Mouse (Mus musculus): ENCODE measurements around the gene Rps19. TPM values are rescaled to one million over a fixed set of nuclear protein-coding genes. Genes with fewer than 3 reads are reported as not detected.
A peak's percentile ranks its signal among the peaks of the same experiment; 100 is the strongest.

Rps19 gene
- polyA plus RNA-seq, 1 experiment from 2014 or later = 1,165 TPM

DNA sequence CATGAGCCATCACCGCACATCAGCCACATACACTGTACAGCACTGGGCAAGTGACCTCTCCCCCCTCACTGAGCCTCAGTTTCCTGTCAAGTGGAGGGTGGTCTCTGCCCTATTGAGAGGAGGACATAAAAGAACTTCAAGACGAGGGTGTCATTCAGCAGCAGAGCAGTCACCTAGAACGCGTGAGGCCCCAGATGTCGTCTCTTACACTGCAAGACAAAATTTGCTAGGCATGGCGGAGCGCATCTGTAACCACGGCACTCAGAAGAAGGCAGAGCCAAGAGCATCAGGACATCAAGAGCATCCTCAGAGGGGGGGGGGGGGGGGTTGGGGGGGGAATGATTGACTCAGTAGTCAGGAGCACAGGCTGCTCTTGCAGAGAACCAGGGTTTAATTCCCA, 12.1 kb downstream of the Rps19 start:
- 69% methylated on average over 8 of the region's 8 CpGs for WGBS
- Histone ChIP-seq H3K4me2 (no peak overlapping the region), H3K4me1 (no peaks in the 10 kb centered on the region), H3K4me3 (replicated peaks) (no peak overlapping the region), H3K9me3 (replicated peaks) (no peaks in the 10 kb centered on the region), H3K27me3 (replicated peaks) (no peaks in the 10 kb centered on the region), H3K27ac (replicated peaks) (no peak overlapping the region), H3K9ac (replicated peaks) (no peak overlapping the region), H3K36me3 (no peaks in the 10 kb centered on the region)
- no peak for ATAC-seq (ENCODE audit: low FRiP score)

- H3K4me1 ChIP-seq = no peaks in the 10 kb centered on the region
- no peaks in the 10 kb centered on the region for H3K9me3 ChIP-seq (replicated peaks)
- no peak within 1 kb of the TSS for H3K27ac ChIP-seq (replicated peaks)
- H3K36me3 ChIP-seq = no peaks in the 10 kb centered on the region
- no peak for ATAC-seq (ENCODE audit: low FRiP score)
- no peaks in the 10 kb centered on the region for H3K27me3 ChIP-seq (replicated peaks)
- no peak within 1 kb of the TSS for H3K4me3 ChIP-seq (replicated peaks)
- WGBS = 80% methylated on average over 12 of the region's 12 CpGs
- no peak within 1 kb of the TSS for H3K4me2 ChIP-seq
- no peak within 1 kb of the TSS for H3K9ac ChIP-seq (replicated peaks)
Measured at GRCm38 (mm10) chr7:24897224-24897623, 13.1 kb downstream of the Rps19 start, which contains the start of gene Cd79a. TSS of gene Cd79a (plus strand) at chr7:24897381.

- no peaks in the 10 kb centered on the region for H3K36me3 ChIP-seq
- ATAC-seq (ENCODE audit: low FRiP score) = no peak
- no peak overlapping the region for H3K9ac ChIP-seq (replicated peaks)
- WGBS = 78% methylated on average over 5 of the region's 5 CpGs
- H3K4me3 ChIP-seq (replicated peaks) = no peak overlapping the region
- H3K27ac ChIP-seq (replicated peaks) = no peak overlapping the region
- no peaks in the 10 kb centered on the region for H3K9me3 ChIP-seq (replicated peaks)
- no peak overlapping the region for H3K4me2 ChIP-seq
- no peaks in the 10 kb centered on the region for H3K27me3 ChIP-seq (replicated peaks)
- H3K4me1 ChIP-seq = peaks cover 4% of the 10 kb centered on the region; the same call in 1 of the 2 replicates
Measured at GRCm38 (mm10) chr7:24897959-24898358, 13.8 kb downstream of the Rps19 start.

GRCm38 (mm10) chr7:24901114-24901513, 16.9 kb downstream of the Rps19 start:
- no peaks in the 10 kb centered on the region for H3K36me3 ChIP-seq
- H3K4me3 ChIP-seq (replicated peaks) = no peak overlapping the region
- no peak for ATAC-seq (ENCODE audit: low FRiP score)
- no peaks in the 10 kb centered on the region for H3K27me3 ChIP-seq (replicated peaks)
- no peak overlapping the region for H3K9ac ChIP-seq (replicated peaks)
- H3K4me1 ChIP-seq = peaks cover 29% of the 10 kb centered on the region
- 79% methylated on average over 6 of the region's 6 CpGs for WGBS
- no peaks in the 10 kb centered on the region for H3K9me3 ChIP-seq (replicated peaks)
- H3K27ac ChIP-seq (replicated peaks) = no peak overlapping the region
- H3K4me2 ChIP-seq = no peak overlapping the region

DNA sequence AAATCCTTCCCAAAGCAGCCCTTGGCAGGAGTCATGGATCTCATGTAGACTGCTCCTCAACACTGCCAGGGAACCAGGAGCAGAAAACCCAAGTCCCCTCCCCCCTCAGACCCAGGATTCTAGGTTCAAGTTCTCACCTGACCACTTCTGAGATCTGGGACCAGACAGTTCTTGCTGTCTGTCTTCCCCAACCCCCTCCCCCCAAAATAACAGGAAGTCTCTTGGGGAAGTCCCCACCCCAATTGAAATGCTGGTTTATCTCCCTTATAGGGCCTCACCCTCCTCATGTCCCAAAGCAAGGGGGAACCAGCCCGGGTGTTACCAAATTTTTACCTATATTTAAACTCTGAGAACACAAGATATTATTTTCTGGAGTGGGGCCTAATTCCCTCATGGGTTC, 17.7 kb downstream of the Rps19 start:
- 0 out of 2 replicates have a peak overlapping the region, but pooled peaks have one; percentile 69 for H3K27ac ChIP-seq (replicated peaks)
- H3K9ac ChIP-seq (replicated peaks) = no peak overlapping the region
- no peak overlapping the region for H3K4me3 ChIP-seq (replicated peaks)
- no peaks in the 10 kb centered on the region for H3K36me3 ChIP-seq
- no peaks in the 10 kb centered on the region for H3K27me3 ChIP-seq (replicated peaks)
- peaks cover 36% of the 10 kb centered on the region for H3K4me1 ChIP-seq
- 65% methylated on average over 1 of the region's 1 CpGs for WGBS
- no peaks in the 10 kb centered on the region for H3K9me3 ChIP-seq (replicated peaks)
- H3K4me2 ChIP-seq = no peak overlapping the region
- no peak for ATAC-seq (ENCODE audit: low FRiP score)

- peaks cover 40% of the 10 kb centered on the region for H3K4me1 ChIP-seq
- H3K27ac ChIP-seq (replicated peaks) = peak overlapping the region; percentile 69; the same call in 1 of the 2 replicates
- H3K36me3 ChIP-seq = no peaks in the 10 kb centered on the region
- H3K9ac ChIP-seq (replicated peaks) = peak overlapping the region; percentile 65; the same call in 1 of the 2 replicates
- H3K4me3 ChIP-seq (replicated peaks) = peak overlapping the region; percentile 61
- H3K4me2 ChIP-seq = peak overlapping the region; percentile 77
- 68% methylated on average over 2 of the region's 2 CpGs for WGBS
- no peaks in the 10 kb centered on the region for H3K9me3 ChIP-seq (replicated peaks)
- ATAC-seq (ENCODE audit: low FRiP score) = no peak
- H3K27me3 ChIP-seq (replicated peaks) = no peaks in the 10 kb centered on the region
Measured at GRCm38 (mm10) chr7:24902264-24902629, 18.1 kb downstream of the Rps19 start.

- Histone ChIP-seq H3K27ac (replicated peaks) (peak within 1 kb of the TSS; percentile 83), H3K4me2 (peak within 1 kb of the TSS; percentile 77), H3K9me3 (replicated peaks) (no peaks in the 10 kb centered on the region), H3K4me1 (peaks cover 45% of the 10 kb centered on the region), H3K27me3 (replicated peaks) (no peaks in the 10 kb centered on the region), H3K36me3 (no peaks in the 10 kb centered on the region), H3K4me3 (replicated peaks) (peak within 1 kb of the TSS; percentile 61), H3K9ac (replicated peaks) (peak within 1 kb of the TSS; percentile 70)
- WGBS = 8% methylated on average over 53 of the region's 68 CpGs
- no peak for ATAC-seq (ENCODE audit: low FRiP score)
Measured at GRCm38 (mm10) chr7:24902630-24903443, 18.7 kb downstream of the Rps19 start, which contains the start of gene Arhgef1. TSS of gene Arhgef1 (plus strand) at chr7:24902912.

- peaks cover 45% of the 10 kb centered on the region for H3K4me1 ChIP-seq
- no peak for ATAC-seq (ENCODE audit: low FRiP score)
- H3K27ac ChIP-seq (replicated peaks) = peak overlapping the region; percentile 83; the same call in 1 of the 2 replicates
- no peaks in the 10 kb centered on the region for H3K27me3 ChIP-seq (replicated peaks)
- H3K36me3 ChIP-seq = peaks cover 5% of the 10 kb centered on the region; the same call in 1 of the 2 replicates
- peak overlapping the region; percentile 70; the same call in 1 of the 2 replicates for H3K9ac ChIP-seq (replicated peaks)
- peak overlapping the region; percentile 77 for H3K4me2 ChIP-seq
- no peaks in the 10 kb centered on the region for H3K9me3 ChIP-seq (replicated peaks)
- 43% methylated on average over 10 of the region's 10 CpGs for WGBS
- peak overlapping the region; percentile 61 for H3K4me3 ChIP-seq (replicated peaks)
Measured at GRCm38 (mm10) chr7:24903444-24903825, 19.3 kb downstream of the Rps19 start.

DNA sequence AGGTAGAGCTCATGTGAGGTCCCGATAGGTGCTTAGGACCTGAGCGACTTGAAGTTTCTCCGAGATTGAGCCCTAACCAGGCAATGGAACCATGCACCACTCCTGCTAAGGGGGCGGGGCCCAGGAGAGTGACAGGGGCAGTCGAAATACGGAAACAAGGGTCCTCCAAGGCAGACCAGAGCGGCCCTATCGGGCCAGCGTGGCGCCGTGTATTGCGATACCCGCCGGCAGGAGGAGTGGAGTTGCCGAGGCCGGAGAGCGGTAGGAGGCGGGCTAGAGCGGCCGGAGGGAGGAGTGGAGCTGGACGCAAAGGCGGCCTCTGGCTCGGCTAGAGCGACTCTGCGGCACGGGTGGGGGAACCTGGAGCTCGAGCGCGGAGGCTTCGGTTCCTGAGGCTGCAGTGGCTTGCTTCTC, 19.9 kb downstream of the Rps19 start:
- Histone ChIP-seq H3K27ac (replicated peaks) (peak overlapping the region; percentile 83), H3K9ac (replicated peaks) (peak overlapping the region; percentile 70), H3K36me3 (peaks cover 11% of the 10 kb centered on the region; the same call in 1 of the 2 replicates), H3K4me2 (peak overlapping the region; percentile 77), H3K4me3 (replicated peaks) (peak overlapping the region; percentile 61), H3K9me3 (replicated peaks) (no peaks in the 10 kb centered on the region), H3K27me3 (replicated peaks) (no peaks in the 10 kb centered on the region), H3K4me1 (peaks cover 45% of the 10 kb centered on the region)
- 0% methylated on average over 30 of the region's 30 CpGs for WGBS
- peak; percentile 96 for ATAC-seq (ENCODE audit: low FRiP score)

GRCm38 (mm10) chr7:24904936-24905335, 20.8 kb downstream of the Rps19 start:
- Histone ChIP-seq H3K9ac (replicated peaks) (peak overlapping the region; percentile 70), H3K9me3 (replicated peaks) (no peaks in the 10 kb centered on the region), H3K4me2 (peak overlapping the region; percentile 77), H3K27me3 (replicated peaks) (no peaks in the 10 kb centered on the region), H3K27ac (replicated peaks) (peak overlapping the region; percentile 83), H3K36me3 (peaks cover 11% of the 10 kb centered on the region; the same call in 1 of the 2 replicates), H3K4me1 (peaks cover 45% of the 10 kb centered on the region), H3K4me3 (replicated peaks) (peak overlapping the region; percentile 61)
- 13% methylated on average over 3 of the region's 3 CpGs for WGBS
- ATAC-seq (ENCODE audit: low FRiP score) = peak; percentile 42

- Histone ChIP-seq H3K4me2 (peak overlapping the region; percentile 9; the same call in 1 of the 2 replicates), H3K9ac (replicated peaks) (no peak overlapping the region), H3K4me1 (peaks cover 45% of the 10 kb centered on the region), H3K9me3 (replicated peaks) (no peaks in the 10 kb centered on the region), H3K36me3 (peaks cover 17% of the 10 kb centered on the region), H3K4me3 (replicated peaks) (no peak overlapping the region), H3K27me3 (replicated peaks) (no peaks in the 10 kb centered on the region), H3K27ac (replicated peaks) (no peak overlapping the region)
- WGBS = 39% methylated on average over 6 of the region's 6 CpGs
- no peak for ATAC-seq (ENCODE audit: low FRiP score)
Measured at GRCm38 (mm10) chr7:24906551-24906950, 22.4 kb downstream of the Rps19 start.

DNA sequence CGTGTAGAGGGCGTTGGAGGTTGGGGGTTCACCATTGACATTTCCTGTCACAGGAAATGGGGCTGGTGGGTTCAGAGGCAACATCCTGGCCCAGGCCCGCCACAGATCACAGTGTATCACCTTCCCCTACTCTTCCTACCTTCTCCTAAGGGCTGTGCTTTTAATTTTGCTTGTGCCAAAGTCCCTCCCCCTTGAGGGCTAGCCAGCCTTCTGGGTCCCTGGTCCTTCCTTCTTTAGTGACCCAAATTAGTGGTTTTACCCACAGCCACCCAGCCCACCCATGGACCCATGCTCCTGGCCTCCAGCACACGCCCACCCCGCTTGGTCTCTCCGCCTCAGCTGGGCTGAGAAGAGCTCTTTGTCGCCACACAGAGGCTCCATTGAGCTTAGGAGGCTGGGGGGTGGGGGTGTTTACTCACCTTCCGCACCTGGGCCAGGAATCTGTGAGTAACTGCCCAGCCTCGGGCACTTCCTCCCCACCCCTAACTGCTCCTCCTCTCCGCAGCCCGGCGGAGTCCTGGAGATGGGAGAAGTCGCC, 23.1 kb downstream of the Rps19 start:
- Histone ChIP-seq H3K27me3 (replicated peaks) (no peaks in the 10 kb centered on the region), H3K9ac (replicated peaks) (no peak overlapping the region), H3K36me3 (peaks cover 24% of the 10 kb centered on the region), H3K4me3 (replicated peaks) (no peak overlapping the region), H3K27ac (replicated peaks) (no peak overlapping the region), H3K4me2 (peak overlapping the region; percentile 9; the same call in 1 of the 2 replicates), H3K9me3 (replicated peaks) (no peaks in the 10 kb centered on the region), H3K4me1 (peaks cover 45% of the 10 kb centered on the region)
- 40% methylated on average over 13 of the region's 13 CpGs for WGBS
- ATAC-seq (ENCODE audit: low FRiP score) = no peak

Measured in neural tube, embryonic 15.5 days (tissue).